Mouse (Mus musculus) E14TG2a.4 (cell line): Measurements from ENCODE around the gene Kat6b.

Experiments used
- CTCF ChIP-seq: conservative IDR thresholded peaks from 2 replicates; pipeline ENCODE4 v1.5.1; 2014; ENCODE audit warnings: low read length
- NANOG ChIP-seq: IDR thresholded peaks from 2 replicates; pipeline ENCODE4 v1.6.1; 2014; ENCODE audit warnings: borderline replicate concordance, low read length, mixed read lengths

GRCm38 (mm10) chr14:21600628-21601027 is 119.4 kb downstream of the Kat6b start:
- TF ChIP-seq CTCF (no peak), NANOG (no peak)
